Mouse (Mus musculus): ENCODE data around the gene Repin1. TPM values are rescaled to one million over a fixed set of nuclear protein-coding genes. Genes with fewer than 3 reads are reported as not detected.
A peak's percentile ranks its signal among the peaks of the same experiment; 100 is the strongest.

The Repin1 gene
- polyA plus RNA-seq (2017; shearing (Covaris generic)): 1 to 10 TPM in 1 of 2 experiments, under 1 TPM in 1; 1.00 to 1.9 TPM

DNA sequence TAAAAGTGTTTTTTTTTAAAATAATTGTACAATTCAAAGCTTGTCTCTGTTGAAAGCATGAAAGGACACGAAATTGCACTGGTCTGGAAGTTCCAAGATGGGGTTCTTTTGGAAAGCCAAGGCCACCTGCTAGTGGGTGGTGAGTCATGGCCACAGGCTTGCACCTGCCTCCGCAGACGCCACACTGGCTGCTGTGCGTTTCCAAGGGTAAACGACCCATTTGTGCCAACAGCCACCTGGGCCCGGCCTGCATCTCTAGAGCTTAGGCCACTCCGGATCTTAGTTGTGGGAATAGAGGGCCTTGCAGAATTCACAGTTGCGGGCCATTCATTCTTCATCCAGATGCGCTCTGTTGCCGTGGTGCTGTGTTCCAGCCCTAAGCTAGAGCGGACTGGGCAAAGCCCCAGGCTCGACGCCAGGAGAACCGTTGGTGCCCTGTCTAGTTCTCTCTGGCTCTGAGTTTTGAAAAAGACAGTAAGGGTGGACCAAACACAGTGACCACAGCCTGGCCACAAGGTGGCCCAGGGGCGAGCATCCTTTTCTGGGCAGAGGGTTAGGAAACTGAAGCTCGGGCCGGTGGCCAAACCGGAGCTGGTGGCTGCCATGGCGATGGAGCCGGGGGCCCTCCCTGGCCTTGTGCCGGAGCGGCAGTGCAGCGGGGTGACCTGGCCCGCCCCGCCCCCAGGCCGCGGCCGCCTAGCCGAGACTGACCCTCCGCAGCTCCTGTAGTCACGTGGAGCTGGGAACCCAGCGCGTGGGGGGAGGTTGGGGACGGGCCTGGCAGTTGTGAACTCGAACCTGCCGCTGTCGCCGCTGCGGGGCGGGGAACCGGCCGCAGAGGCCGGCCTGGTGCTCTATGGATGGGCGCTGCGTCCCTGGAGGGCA, at the start of gene Repin1, which contains the start of gene Gm44965:
Gene Repin1 (plus strand): TSS at position 726 of the 885 bp plus-strand sequence.
Gene Gm44965 (plus strand): TSS at position 784 of the 885 bp plus-strand sequence.
- peak; percentile 65 for ATAC-seq

DNA sequence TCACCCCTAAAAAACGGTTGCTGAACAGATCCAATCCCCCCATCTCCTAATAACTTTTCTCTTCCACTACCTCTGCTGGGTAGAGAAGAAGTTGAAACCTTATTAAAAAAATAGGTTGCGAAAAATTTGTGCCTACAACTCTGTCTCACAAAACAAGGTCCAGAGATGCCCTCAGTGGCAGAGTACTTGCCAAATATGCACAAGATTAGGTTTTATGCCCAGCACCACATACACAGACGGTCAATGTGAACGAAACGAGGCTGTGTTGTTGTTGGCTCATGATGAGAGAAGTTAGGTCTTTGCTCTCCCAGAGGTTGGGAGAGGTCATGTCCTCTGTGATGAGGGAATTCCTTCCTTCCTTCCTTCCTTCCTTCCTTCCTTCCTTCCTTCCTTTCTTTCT, 48.4 kb upstream of the Repin1 start:
- no peak for ATAC-seq

DNA sequence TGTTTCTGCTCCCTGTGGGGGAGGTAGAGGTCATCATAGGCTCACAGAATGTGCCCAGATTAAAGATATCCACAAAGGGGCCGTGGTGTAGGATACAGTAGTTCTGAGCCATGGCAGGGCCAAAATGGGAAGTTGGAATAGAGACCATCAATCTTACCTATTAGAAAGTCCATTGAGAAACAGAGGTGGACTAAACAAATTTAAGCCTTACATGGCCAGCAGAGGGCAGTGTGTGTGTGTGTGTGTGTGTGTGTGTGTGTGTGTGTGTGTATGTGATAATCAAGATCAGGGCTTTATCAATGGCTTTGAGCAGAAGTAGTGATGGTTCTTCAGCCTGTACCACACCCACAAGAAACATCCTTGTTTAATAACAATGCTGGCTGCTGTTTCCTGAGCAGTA, 47.4 kb upstream of the Repin1 start:
- ATAC-seq: peak; percentile 45

DNA sequence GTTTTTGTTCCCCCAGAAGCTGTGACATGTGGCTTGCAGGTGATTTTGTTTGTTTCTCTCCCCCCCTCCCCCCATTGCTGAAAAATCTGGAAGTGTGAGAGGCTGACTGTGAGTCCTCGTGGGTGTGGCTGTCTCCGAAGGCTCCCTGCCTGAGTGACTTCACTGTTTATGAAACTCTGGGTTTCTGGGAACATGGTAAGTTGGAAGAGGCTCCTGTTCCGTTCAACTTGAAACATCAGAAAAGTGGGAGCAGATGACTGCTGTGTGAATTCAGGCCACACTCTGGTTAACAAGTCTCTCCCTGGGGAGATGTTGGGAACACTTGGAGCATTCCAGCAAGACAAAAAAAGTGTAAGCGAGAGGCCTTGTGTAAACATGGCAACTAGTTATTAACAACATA, 46.8 kb upstream of the Repin1 start:
- no peak for ATAC-seq

DNA sequence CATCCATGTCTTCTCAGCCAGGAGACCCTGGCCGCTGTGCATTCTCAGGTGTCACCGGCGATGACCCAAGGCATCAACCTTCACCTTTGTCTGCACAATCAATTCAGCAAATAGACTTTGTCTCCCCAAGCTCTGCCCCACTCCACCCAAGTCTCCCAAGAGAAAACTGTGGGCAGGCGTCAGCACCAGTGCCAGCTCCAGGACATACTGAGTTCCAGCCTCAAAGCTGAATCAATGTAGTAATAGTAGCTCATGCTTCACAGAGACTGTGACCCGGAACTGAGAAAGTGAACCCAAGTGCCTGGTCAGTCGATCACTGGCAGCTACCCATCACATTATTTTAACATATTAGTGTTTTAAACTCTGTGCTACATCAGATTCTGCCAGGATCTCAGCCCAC, 45.4 kb upstream of the Repin1 start:
- no peak for ATAC-seq

DNA sequence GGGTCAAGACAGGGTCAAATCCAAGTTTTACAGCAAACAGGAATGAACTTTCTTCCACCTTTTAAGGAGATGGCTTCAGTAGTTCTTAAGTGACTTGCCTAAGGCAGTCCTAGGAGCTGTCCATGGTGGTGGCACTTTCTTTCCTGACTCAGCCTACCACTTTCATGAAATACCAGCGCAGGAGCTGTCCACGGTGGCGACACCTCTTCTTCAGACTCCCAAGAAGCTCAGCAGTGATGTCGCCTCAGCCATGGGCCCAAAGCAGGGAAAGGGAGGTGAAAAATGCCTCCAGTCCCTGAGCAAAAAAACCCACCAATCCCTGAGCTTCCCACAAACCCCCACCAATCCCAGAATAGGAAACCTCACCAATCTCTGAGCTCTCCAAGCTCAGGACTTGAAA, 40.8 kb upstream of the Repin1 start:
- ATAC-seq: no peak

DNA sequence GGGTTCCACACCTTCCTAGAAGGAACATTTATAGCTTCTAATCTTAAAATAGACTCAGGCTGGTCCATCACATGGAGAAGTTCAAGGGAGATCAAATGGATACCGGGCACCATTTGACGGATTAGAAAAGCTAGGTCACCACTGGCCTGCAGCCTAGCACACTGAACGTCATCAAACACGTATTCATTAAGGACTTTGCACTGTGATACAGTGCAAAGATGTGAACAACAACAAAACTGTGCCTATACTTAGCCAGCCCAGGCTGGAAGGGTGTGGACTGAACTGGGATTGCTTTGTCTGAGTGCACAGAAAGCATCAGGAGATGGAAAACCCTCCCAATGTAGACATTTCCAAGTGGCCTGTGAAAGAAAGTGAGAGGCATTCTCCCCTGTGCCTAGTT, 39.9 kb upstream of the Repin1 start:
- ATAC-seq: no peak

DNA sequence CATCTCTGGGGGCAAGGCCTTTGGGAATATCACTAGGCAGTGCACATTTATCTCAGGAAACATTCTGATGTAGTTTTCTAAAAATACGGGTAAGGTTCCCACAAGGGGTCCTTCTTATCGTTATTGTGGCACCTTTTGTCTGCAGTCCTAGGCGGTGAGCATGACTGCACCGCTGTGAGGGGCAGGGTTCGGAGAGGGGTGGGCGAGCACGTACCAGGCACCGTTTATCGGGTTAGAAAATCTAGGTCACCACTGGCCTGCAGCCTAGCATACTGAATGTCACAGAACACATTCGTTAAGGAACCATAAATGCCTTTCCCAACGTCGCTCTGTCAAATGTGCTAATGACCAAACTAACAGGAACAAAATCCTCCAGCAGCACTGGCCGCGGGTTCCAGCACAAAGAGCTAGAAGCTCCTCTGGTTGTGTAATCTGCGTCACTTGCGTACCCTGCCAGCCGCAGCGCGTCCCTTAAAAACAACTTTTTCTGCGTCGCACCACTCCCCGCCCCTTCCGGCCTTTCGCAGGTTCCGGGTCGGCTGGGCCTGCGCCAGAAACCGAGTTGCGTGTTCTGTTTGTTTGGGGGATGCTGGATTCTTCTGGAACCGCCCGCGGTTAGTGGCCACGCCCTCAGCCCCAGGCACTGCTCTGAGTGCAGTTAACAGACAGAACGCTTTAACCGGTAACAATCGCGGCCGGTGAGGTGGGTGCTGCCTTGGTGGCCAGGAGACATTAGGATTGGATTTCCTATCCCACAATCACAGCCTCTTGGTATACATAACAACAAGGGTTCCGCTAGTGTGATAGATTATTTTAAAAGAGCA, 39.2 kb upstream of the Repin1 start, which contains the start of gene Lrrc61:
Gene Lrrc61 (plus strand): TSS at position 517 of the 824 bp plus-strand sequence.
- peak; percentile 96 for ATAC-seq

DNA sequence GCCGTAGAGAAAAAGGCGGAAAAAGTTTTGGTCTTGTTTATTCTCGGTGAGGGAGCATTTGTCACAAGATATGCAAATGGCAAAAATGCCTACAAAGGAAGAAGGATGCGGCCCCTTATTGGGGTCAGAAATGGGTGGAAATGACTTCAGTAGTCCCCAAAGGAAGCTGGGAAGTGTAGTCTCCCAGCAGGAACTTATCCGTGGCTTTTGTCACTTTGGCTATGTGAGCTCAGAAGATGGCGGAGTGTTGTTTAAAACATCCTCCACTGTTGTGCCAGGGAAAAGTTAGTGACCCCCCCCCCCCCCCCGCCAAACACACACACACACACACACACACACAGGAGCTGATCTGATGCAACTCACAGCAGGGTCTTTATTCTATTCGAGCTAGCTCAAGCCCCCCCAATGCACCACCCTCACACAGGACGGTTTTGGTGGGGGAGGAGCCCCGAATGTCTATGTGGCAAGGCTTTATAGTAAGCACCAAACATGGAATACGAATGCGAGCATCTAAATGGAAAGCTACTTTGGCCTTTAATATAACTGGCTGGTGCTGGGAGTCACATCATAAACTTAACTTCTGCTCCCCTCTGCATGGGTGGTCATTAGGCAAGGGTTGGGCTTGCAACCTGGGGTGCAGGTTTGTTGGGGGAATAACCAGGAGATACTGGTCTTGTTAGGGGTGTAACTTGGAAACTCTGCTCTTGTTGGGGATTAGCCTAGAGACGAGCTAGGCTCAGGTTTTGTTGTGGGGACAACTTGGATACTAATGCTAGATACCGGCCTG, 38.4 kb upstream of the Repin1 start:
- peak; percentile 16 for ATAC-seq

DNA sequence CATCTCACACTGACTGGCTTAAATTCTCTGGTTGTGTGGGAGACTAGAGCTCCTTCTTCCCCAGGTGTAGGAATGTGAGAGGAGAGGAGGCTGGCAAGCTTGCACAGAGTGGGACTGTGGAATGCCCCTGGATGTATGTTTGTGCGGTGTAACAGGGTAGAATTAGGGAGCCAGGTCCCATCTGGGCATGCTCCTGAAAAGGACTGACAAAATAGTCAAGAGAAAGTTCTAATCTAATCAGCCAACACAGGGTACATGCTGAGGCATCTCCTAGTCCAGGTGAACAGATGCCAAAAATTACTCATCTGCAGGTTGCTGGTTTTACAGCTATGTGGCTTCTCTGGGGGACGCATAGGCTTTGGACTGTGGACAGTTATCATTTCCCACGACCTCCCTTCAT, 37.7 kb upstream of the Repin1 start:
- no peak for ATAC-seq

DNA sequence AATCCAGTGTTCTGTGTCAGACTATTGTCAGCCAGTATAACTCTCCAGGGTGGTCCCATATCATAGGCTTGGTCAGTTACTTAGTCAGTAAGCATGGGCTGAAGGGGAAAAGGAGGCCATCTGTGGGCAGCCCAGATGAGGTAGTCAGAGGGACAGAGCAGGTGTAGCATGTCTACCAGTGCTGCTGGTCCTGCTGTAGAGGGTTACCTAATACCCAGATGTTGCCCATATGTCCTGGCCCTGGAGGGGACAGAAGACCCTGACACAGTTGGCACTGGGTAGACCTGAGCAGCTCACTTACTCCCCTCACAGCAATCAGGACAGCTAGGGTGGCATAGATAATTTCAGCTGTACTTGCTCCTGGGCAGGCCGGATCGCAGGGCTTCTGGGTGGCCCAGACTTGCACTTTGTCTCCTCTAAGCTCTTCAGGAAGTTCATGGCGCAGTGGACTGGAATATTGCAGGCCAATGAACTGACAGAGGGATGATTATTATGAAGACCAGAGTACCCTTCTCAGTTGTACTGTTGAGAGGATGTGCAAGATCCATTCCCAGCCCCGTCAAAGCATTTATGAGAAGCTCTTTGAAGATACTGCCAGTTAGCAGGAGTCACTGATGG, 27.9 kb upstream of the Repin1 start:
- ATAC-seq: no peak

DNA sequence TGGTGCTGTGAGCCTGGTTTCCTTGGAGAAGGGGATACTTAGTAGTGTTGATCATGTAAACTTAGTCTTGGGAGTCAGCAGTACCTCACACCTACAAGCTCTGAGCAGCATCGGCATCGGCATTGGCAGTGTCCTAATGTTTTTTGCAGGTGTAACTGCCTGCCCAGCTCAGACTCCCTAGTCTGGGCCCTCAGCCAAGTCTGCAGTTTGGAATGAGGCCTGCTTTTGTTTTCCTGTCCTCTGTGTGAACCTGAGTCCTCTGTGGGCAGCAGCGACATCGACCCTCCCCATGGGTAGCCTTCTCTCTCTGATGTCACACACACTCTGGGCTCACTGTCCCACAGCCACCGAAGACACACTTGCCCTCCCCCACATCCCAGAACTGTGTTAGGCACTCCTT, 27.4 kb upstream of the Repin1 start:
- ATAC-seq: no peak

DNA sequence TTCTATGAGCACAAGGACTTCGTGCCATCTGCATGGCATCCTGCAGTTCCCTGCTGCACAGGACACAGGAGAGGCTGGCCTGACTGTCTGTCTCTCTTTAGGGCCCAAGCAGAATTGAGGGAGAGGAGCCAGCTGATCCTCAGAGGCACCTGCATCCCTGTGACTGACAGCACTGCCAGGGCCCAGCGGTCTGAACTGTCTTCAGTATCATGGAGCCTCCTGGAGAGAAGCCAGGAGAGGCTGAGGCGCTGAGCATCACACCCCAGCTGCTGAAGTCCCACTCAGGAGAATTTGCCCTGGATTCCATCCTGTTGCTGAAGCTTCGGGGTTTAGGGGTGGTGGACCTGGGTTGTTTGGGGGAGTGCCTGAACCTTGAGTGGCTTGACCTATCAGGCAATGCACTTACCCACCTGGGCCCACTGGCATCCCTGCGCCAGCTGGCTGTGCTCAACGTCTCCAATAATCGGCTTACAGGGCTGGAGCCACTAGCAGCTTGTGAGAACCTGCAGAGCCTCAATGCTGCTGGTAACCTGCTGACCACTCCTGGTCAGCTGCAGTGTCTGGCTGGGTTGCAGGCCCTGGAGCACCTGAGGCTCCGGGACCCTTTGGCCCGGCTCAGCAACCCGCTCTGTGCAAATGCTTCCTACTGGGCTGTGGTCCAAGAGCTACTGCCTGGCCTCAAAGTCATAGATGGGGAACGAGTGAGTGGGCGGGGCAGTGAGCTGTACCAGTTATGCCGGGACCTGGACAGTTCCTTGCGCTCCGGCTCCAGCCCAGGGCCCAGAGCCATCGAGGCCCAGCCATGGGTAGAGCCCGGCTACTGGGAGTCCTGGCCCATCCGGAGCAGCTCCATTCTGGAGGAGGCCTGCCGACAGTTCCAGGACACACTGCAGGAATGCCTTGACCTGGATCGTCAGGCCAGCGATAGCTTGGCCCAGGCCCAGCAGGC, 25.4 kb upstream of the Repin1 start:
- no peak for ATAC-seq

DNA sequence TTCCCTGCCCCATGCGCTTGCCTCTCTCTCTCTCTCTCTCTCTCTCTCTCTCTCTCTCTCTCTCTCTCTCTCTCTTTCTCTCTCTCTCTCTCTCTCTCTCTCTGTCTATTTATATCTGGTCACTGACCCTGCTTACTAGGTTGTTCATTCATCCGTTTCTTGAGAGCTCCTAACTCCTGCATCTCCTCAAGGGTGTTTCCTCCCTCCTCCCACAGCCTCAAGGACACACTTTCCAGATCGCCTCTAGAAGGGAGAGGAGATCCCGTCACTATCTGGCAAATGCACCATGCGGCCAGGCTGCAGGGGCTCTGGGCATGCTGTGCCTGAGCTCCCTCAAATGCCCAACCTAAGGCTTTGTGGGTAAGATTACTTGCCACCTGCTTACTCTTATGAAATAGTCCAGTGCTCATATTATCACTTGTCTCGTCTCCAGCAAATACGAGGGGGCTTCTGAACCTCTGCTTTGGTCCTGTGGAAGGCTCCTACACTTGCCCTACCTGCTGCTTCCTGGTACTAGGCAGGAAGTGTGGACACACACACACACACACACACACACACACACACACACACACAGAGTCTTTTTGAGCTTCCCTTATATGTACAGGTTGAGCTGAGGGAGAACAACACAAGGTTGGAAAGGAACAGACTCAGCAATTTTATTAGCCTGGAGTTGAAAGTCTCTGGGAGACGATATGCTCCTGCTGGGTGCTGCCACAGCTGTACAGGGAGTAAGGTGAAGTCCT, 24.4 kb upstream of the Repin1 start:
- ATAC-seq: peak; percentile 54

DNA sequence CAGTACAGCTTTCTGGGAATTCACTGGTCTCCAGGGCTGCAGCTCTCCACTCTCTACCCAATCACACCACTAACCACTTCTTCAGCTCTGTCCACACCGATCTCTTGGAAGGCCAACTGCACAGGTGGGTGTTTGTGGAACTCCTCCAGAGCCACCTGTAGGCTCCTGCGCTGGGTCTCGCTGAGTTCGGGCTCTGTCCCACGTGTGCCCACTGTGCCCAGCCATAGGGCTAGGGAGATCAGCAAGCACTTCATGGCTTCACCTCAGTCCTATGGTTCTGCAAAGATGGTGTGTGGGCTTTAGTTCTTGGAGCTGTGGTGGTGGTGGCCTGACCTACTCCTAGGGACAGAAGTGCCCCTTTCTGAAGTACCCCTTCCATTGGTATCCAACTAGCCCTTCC, 21.7 kb upstream of the Repin1 start:
- ATAC-seq: no peak

DNA sequence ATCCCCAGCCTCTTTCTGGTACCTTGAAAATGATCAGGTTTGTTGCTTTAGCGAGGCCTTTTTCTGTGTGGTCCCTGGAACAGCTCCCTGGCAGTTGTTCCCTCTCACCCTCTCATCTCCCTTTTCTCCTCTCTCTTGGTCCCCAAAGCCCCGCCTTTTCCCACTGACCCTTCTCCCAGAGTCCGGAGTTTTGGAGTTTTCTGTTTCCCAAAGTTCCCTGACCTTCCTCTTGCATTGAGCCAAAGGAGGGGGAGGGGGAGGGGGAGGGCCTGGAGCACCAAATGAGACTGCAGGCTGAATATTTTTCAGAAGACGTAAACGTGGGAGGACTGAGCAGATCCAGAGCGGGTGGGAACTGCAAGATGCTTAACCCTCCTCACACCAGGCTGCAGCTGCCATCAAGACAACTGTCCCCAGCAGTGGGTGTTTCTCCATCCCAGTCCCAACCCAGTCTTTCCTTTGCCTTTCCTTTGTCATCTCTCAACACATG, 21.1 kb upstream of the Repin1 start, which contains the start of gene Rarres2:
Gene Rarres2 (minus strand): TSS at position 218 of the 490 bp plus-strand sequence.
- ATAC-seq: no peak

DNA sequence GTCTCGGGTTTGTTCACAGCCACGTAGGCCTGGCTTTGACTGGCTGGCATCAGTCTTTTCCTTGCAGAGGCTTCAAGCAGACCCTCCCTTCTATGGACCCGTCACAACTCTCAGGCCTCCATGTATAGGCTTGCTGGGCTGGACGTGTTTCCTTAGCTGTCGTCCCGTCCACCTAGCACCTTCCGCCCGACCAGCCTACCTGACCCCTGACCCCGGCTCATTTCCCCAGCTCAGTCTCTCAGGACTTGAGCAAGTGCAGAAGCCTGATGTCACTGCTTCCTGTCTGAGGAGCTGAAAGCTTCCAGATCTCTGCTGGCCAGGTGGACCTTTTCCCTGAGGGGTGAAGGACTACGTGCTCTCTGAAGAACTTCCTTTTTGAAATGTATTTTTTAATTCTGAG, 20.4 kb upstream of the Repin1 start:
- ATAC-seq: no peak

DNA sequence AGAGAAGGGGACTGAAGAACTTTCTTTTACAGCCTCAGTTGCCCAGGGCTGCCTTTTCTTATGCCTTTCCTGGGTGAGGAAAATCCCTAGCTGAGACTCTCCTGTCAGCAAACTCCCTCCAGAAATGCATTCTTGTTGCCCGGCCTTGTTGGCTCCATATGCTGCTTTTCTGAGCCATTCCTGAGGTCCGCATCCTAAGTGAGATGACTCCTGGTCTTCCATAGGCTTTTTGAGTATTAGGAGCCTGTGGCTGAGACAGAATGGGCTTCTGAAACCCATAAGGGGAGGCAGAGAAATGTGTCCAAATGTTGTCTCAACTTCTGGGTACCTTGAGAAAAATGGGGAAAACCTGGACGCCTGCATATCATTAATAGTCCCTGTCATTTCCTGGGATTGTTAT, 19.7 kb upstream of the Repin1 start:
- no peak for ATAC-seq

DNA sequence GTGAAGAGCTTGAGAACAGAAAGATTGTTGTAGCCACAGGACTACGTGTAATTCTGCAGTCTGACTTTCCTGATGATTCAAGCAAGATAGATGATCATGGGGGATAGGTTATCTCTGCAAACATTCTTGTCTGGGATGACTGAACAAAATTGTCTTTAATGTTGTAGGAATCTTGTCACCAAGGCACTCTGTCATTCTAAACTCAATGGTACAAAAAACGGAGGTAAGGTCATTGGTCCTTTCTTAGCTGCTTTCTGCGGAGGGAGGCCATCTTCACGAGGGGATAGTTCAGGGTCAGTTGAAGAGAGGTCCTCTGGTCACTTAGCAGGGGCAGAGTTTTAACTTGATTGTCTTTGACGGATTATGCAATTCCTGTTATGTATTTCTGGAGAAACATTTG, 14.9 kb upstream of the Repin1 start:
- ATAC-seq: no peak

DNA sequence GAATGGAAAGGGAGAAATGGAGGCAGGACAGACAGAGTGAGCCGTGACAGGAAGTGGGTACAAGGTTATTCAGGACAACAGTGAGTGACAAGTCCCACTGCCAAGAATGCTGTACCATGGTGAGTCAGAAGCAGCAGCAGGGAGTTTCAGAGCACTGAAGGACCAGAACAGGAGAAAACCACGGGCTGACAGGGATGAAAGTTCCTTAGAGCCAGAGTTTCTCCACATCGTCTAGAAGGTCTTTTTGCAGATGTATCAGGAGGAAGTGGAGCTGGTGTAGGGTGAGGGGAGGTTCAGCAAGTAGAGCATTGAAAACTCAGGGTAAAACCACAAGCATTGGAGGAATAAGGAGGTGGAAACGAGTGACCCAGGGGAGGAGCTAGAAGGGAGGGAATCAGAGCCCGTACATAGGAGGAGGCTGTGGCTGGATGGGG, 14.5 kb upstream of the Repin1 start:
- peak; percentile 82 for ATAC-seq
